Mouse (Mus musculus) bone marrow, adult 2 months (tissue): ENCODE results near the gene Rgl2.
"Not testable (repeated sequence)": the region's sequence is repeated elsewhere in the genome, so short reads cannot be mapped to it uniquely, and the experiment has no call there.

Experiments
- CTCF ChIP-seq: fragments of 200-500 bp; IDR thresholded peaks from 2 replicates; pipeline ENCODE4 v1.5.1; 2011; ENCODE audit warnings: low read length, control low read depth; ENCODE audit not compliant: control insufficient read depth, insufficient read depth
- POLR2A ChIP-seq: fragments of 200-500 bp; IDR thresholded peaks from 2 replicates; pipeline ENCODE4 v1.6.1; 2011; ENCODE audit warnings: low read depth, mild to moderate bottlenecking, control low read depth, low read length, borderline replicate concordance; ENCODE audit not compliant: control insufficient read depth

DNA sequence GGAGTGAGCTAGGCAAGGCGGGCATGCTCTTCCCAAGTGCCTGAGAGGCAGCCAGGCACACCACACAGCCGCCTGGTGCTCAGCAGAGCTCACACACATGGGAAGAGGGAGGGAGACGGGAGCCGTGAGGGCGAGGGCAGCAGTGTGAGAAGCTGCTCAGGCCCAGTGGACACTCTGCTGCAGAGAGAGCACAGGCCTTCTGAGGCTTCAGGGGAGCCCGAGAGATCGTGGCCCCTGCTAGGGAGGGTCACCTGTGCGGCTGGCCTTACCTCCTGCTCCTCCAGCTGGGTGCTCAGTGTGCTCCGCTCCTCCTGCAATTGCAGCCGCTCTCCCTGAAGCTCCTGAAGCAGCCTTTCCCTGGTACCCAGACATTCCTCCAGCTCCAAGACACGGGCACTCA is 45.0 kb upstream of the Rgl2 start:
- TF ChIP-seq CTCF, POLR2A: not testable (repeated sequence)
